Mouse (Mus musculus): ENCODE data around the gene Cadps2. TPM values are rescaled to one million over a fixed set of nuclear protein-coding genes. Genes with fewer than 3 reads are reported as not detected.

Gene Cadps2
- polyA plus RNA-seq, 1 experiment from 2014 or later = 1.1 TPM

- H3K27me3 ChIP-seq (ENCODE audit: low read depth, poor library complexity, severe bottlenecking) = peaks cover 58% of the 10 kb centered on the region
- H3K27ac ChIP-seq (replicated peaks) = no peak overlapping the region; the same call in 1 of the 2 replicates
- H3K36me3 ChIP-seq = no peaks in the 10 kb centered on the region
- H3K4me1 ChIP-seq = peaks cover 26% of the 10 kb centered on the region
- 15% methylated on average over 12 of the region's 12 CpGs for WGBS
- no peaks in the 10 kb centered on the region for H3K9me3 ChIP-seq (replicated peaks)
- peak overlapping the region; percentile 23; the same call in 1 of the 2 replicates for H3K4me3 ChIP-seq
- DNase-seq (ENCODE audit: low spot score) = no peak
These were observed 456.8 kb downstream of the Cadps2 start for GRCm38 (mm10) chr6:23382283-23383003.

DNA sequence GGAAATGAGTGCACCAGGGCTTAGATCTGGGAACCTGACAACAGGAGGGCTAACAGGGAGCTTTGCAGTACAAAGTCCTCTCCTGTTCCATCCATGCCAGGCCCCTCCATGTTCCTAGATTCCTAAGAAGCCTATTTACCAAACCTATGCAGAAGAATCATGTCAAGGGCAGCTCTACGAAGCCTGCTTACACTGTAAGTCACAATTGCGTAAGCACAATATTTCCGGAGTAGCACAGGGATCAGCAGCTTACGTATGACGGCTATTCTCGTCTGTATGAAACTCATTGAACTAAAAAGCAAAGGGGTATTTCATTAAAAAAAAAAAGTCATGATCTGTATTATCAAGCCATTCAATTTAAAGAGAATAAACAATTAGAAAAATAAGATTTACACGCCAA lies 462.9 kb downstream of the Cadps2 start:
- Histone ChIP-seq H3K9me3 (replicated peaks) (no peaks in the 10 kb centered on the region), H3K36me3 (no peaks in the 10 kb centered on the region), H3K4me1 (no peaks in the 10 kb centered on the region), H3K27ac (replicated peaks) (no peak overlapping the region), H3K4me3 (no peak overlapping the region), H3K27me3 (ENCODE audit: low read depth, poor library complexity, severe bottlenecking) (peaks cover 10% of the 10 kb centered on the region; the same call in 1 of the 2 replicates)
- 89% methylated on average over 7 of the region's 7 CpGs for WGBS
- DNase-seq (ENCODE audit: low spot score) = no peak

DNA sequence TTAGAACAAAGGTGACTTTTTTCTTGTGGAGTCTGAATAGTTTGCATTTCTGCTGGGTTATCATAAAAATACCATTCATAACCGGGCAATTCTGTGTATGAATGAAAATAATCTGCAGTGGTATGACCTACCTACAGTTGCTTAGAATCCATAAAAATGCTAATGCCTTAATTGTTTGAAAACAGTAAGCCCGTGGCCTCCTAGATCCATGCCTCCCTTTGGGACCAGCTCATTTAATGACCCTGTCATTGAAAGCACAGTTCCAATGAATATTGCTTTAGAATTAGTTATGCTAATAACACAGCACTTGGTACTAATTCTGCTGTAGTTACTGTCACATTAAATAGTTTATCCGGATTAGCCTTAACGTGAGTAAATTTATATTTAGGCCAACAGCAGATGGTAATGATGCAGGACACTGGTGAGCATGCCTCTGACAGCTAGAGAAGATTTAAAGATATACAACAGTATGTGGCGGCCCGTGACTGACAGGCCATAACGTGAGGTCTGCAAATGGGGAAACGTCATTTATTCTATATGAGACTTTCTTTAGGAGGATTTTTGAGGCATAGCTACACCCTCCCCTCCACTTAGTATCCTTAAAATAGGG lies 477.3 kb downstream of the Cadps2 start:
- H3K9me3 ChIP-seq (replicated peaks) = no peaks in the 10 kb centered on the region
- no peak overlapping the region for H3K27ac ChIP-seq (replicated peaks)
- 76% methylated on average over 8 of the region's 8 CpGs for WGBS
- H3K4me3 ChIP-seq = no peak overlapping the region
- H3K27me3 ChIP-seq (ENCODE audit: low read depth, poor library complexity, severe bottlenecking) = peaks cover 10% of the 10 kb centered on the region; the same call in 1 of the 2 replicates
- peaks cover 19% of the 10 kb centered on the region for H3K4me1 ChIP-seq
- H3K36me3 ChIP-seq = no peaks in the 10 kb centered on the region
- no peak for DNase-seq (ENCODE audit: low spot score)

DNA sequence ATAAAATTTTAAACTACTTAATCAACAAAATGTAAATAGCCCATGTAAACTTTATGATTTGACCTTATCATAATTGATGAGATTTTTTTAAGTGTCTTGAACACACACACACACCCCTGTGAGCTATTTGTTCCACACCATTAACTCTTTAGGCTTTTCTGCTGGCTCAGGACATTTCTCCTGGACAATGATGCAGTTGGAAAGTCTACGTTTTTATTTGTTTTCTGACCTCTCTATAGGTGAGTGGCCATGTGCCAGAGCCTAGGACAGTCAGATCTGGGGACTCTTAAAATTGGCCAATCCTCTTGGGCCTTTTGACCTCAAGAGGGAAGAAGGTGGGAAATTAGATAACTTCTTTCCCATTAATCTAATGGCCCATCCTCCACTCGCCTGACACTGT lies 478.6 kb downstream of the Cadps2 start:
- 63% methylated on average over 2 of the region's 2 CpGs for WGBS
- DNase-seq (ENCODE audit: low spot score) = no peak

DNA sequence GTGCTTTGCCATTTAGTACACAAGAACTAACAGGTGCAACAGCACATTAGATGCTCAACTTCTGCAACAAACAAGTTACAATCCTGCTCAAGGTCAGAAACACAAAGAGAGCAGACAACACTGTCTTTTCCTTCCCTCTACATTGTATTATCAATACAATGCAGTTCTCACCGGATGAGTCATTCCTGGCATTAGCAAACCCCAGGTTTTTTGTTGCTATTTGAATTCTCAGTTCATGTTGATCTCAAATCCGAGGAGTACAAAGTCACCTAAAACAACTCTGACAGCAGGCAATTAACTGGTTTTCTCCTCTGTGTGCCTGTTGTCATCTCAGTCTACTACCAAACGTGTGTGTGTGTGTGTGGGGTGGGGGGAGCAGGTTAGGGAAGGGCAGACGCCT lies 483.1 kb downstream of the Cadps2 start:
- 49% methylated on average over 4 of the region's 4 CpGs for WGBS
- no peaks in the 10 kb centered on the region for H3K9me3 ChIP-seq (replicated peaks)
- peaks cover 28% of the 10 kb centered on the region for H3K4me1 ChIP-seq
- H3K4me3 ChIP-seq = no peak overlapping the region
- no peak overlapping the region for H3K27ac ChIP-seq (replicated peaks)
- H3K36me3 ChIP-seq = no peaks in the 10 kb centered on the region
- peaks cover 10% of the 10 kb centered on the region; the same call in 1 of the 2 replicates for H3K27me3 ChIP-seq (ENCODE audit: low read depth, poor library complexity, severe bottlenecking)
- no peak for DNase-seq (ENCODE audit: low spot score)

More for the DNA sequence above, 478.6 kb downstream of the Cadps2 start:
- no peak overlapping the region for H3K4me3 ChIP-seq
- peaks cover 19% of the 10 kb centered on the region for H3K4me1 ChIP-seq
- no peaks in the 10 kb centered on the region for H3K36me3 ChIP-seq
- no peaks in the 10 kb centered on the region for H3K9me3 ChIP-seq (replicated peaks)
- peaks cover 10% of the 10 kb centered on the region; the same call in 1 of the 2 replicates for H3K27me3 ChIP-seq (ENCODE audit: low read depth, poor library complexity, severe bottlenecking)
- H3K27ac ChIP-seq (replicated peaks) = no peak overlapping the region

DNA sequence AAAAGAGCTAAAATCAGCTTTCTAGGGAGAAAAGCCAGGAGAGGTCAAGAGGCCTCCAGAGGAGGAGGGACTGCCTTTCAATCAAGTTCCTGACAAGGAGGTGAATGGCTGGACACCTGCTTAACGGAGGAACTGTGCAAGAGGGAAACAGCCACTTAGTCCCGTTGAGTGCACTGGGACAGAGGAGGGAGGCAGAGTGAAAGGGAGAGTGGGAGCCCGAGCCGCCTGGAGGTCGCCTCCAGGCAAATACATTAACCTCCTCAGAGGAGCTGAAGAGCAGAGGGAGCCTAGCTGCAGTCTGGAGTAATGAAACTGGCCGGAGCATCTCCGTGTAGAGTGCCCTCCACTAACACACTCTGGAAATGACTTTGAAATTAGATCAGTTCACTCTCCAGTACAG lies 485.7 kb downstream of the Cadps2 start:
- WGBS = 4% methylated on average over 7 of the region's 7 CpGs
- 0 out of 2 replicates have a peak overlapping the region, but pooled peaks have one; percentile 19 for H3K27ac ChIP-seq (replicated peaks)
- DNase-seq (ENCODE audit: low spot score) = peak; percentile 50
- no peaks in the 10 kb centered on the region for H3K9me3 ChIP-seq (replicated peaks)
- no peaks in the 10 kb centered on the region for H3K36me3 ChIP-seq
- no peak overlapping the region for H3K4me3 ChIP-seq
- peaks cover 22% of the 10 kb centered on the region for H3K4me1 ChIP-seq
- 0 out of 2 replicates have a peak, but pooled peaks cover 10% of the 10 kb centered on the region for H3K27me3 ChIP-seq (ENCODE audit: low read depth, poor library complexity, severe bottlenecking)

DNA sequence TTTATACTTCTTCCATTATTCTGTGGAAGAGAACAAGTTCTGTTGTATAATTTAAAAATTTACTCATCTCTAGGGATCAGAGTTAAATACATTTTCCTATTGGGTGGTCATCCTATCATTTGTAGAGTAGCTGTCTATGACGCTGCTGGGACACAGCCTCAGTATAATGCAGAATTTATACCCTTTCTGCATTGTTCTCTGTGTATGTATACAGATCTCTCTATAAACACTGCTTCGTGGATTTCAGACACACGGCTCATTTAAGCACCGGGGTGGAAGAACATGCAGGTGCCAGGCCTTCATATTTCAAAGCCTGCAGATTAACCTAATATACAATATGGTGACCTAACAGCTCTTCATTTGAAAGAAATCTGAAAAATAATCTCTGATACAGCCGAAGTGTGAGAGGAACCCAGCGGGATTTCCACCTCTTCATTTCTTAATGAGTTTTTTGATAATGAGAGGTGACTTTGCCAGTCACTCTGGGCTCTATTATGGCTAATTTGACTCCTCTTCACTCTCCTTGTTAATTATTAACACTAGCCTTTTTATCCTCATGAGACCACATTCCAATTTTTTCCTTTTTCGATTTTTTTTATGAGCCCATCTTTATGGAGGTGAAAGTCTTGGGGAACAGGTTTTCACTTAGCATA lies 501.7 kb downstream of the Cadps2 start:
- DNase-seq (ENCODE audit: low spot score) = no peak
- no peaks in the 10 kb centered on the region for H3K9me3 ChIP-seq (replicated peaks)
- 84% methylated on average over 7 of the region's 7 CpGs for WGBS
- no peak overlapping the region for H3K27ac ChIP-seq (replicated peaks)
- no peaks in the 10 kb centered on the region for H3K27me3 ChIP-seq (ENCODE audit: low read depth, poor library complexity, severe bottlenecking)
- H3K4me3 ChIP-seq = no peak overlapping the region
- H3K36me3 ChIP-seq = no peaks in the 10 kb centered on the region
- no peaks in the 10 kb centered on the region for H3K4me1 ChIP-seq

- Histone ChIP-seq H3K9me3 (replicated peaks) (no peaks in the 10 kb centered on the region), H3K4me3 (no peak overlapping the region), H3K27ac (replicated peaks) (no peak overlapping the region), H3K36me3 (no peaks in the 10 kb centered on the region), H3K4me1 (peaks cover 16% of the 10 kb centered on the region; the same call in 1 of the 2 replicates), H3K27me3 (ENCODE audit: low read depth, poor library complexity, severe bottlenecking) (no peaks in the 10 kb centered on the region)
- no peak for DNase-seq (ENCODE audit: low spot score)
- WGBS = 71% methylated on average over 8 of the region's 8 CpGs
These were observed 524.3 kb downstream of the Cadps2 start for GRCm38 (mm10) chr6:23314945-23315344.

GRCm38 (mm10) chr6:23314291-23314690 lies 524.9 kb downstream of the Cadps2 start:
- no peak overlapping the region for H3K4me3 ChIP-seq
- 52% methylated on average over 5 of the region's 5 CpGs for WGBS
- no peak for DNase-seq (ENCODE audit: low spot score)

DNA sequence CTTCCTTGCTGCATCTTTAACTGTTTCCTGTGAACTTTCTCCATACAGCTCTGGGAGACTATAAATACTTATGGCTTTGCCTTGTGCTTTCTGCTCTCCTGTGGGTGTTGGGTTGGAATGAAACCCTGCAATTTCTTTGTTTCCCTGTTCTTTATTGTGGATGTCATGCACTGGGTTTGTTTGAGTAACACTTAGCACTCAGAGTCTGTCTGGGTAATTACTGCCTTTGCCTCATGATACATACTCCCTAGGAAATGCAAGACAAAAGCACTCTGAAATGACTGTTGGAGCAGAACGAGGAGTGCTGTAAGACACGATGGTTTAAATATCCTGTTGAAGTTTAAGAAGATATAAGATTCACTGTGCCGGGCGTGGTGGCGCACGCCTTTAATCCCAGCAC lies 533.2 kb downstream of the Cadps2 start:
- Histone ChIP-seq H3K36me3 (no peaks in the 10 kb centered on the region), H3K4me3 (no peak overlapping the region), H3K9me3 (replicated peaks) (no peaks in the 10 kb centered on the region), H3K4me1 (peaks cover 9% of the 10 kb centered on the region), H3K27me3 (ENCODE audit: low read depth, poor library complexity, severe bottlenecking) (peaks cover 14% of the 10 kb centered on the region; the same call in 1 of the 2 replicates), H3K27ac (replicated peaks) (no peak overlapping the region)
- 92% methylated on average over 6 of the region's 6 CpGs for WGBS
- no peak for DNase-seq (ENCODE audit: low spot score)

More at GRCm38 (mm10) chr6:23314291-23314690, 524.9 kb downstream of the Cadps2 start:
- Histone ChIP-seq H3K27me3 (ENCODE audit: low read depth, poor library complexity, severe bottlenecking) (no peaks in the 10 kb centered on the region), H3K36me3 (no peaks in the 10 kb centered on the region), H3K4me1 (peaks cover 16% of the 10 kb centered on the region; the same call in 1 of the 2 replicates), H3K27ac (replicated peaks) (no peak overlapping the region), H3K9me3 (replicated peaks) (no peaks in the 10 kb centered on the region)

- no peaks in the 10 kb centered on the region for H3K27me3 ChIP-seq (ENCODE audit: low read depth, poor library complexity, severe bottlenecking)
- WGBS = 85% methylated on average over 2 of the region's 2 CpGs
- H3K4me3 ChIP-seq = no peak overlapping the region
These were observed 540.6 kb downstream of the Cadps2 start for GRCm38 (mm10) chr6:23298596-23298995.

GRCm38 (mm10) chr6:23294685-23295084 lies 544.5 kb downstream of the Cadps2 start:
- H3K4me3 ChIP-seq = no peak overlapping the region
- DNase-seq (ENCODE audit: low spot score) = no peak
- H3K36me3 ChIP-seq = no peaks in the 10 kb centered on the region
- H3K4me1 ChIP-seq = no peaks in the 10 kb centered on the region
- 92% methylated on average over 4 of the region's 4 CpGs for WGBS
- H3K27ac ChIP-seq (replicated peaks) = no peak overlapping the region
- no peaks in the 10 kb centered on the region for H3K9me3 ChIP-seq (replicated peaks)
- H3K27me3 ChIP-seq (ENCODE audit: low read depth, poor library complexity, severe bottlenecking) = no peaks in the 10 kb centered on the region

More at GRCm38 (mm10) chr6:23298596-23298995, 540.6 kb downstream of the Cadps2 start:
- no peaks in the 10 kb centered on the region for H3K9me3 ChIP-seq (replicated peaks)
- H3K4me1 ChIP-seq = no peaks in the 10 kb centered on the region
- no peaks in the 10 kb centered on the region for H3K36me3 ChIP-seq
- H3K27ac ChIP-seq (replicated peaks) = no peak overlapping the region
- no peak for DNase-seq (ENCODE audit: low spot score)

All from midbrain, embryonic 10.5 days (tissue).